Mouse (Mus musculus): ENCODE data around the gene Lpgat1. TPM values are rescaled to one million over a fixed set of nuclear protein-coding genes. Genes with fewer than 3 reads are reported as not detected.

Gene Lpgat1
- polyA plus RNA-seq, 1 experiment from 2014 or later = 34.9 TPM

DNA sequence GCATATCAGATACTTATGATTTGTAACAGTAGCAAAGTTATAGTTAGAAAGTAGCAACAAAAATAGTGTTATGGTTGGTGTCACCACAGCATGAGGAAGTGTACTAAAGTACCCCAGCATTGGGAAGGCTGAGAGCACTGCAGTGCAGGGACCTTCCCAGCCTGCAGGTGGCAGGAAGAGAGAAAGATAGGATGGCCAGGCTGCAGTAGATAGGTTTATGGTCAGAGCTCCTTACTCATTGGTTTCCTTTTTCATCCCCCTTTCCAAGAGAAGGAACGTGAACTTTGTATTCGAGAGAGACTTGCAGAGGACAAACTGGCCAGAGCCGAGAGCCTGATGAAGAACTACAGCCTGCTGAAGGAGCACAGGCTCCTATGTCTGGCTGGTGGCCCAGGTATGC, 111.5 kb downstream of the Lpgat1 start:
- Histone ChIP-seq H3K9ac (replicated peaks; ENCODE audit: low read length) (no peak overlapping the region), H3K4me3 (ENCODE audit: low read depth, low read length) (no peak overlapping the region), H3K27ac (replicated peaks; ENCODE audit: low read depth, low read length) (no peak overlapping the region), H3K4me1 (ENCODE audit: control insufficient read depth, insufficient read depth, low read length) (no peaks in the 10 kb centered on the region), H3K9me3 (replicated peaks; ENCODE audit: control insufficient read depth, low read length) (no peaks in the 10 kb centered on the region), H3K27me3 (ENCODE audit: control insufficient read depth, insufficient read depth, low read length) (no peaks in the 10 kb centered on the region), H3K4me2 (ENCODE audit: low read depth, low read length) (no peak overlapping the region), H3K36me3 (replicated peaks; ENCODE audit: control insufficient read depth, insufficient read depth, low read depth, low read length) (no peaks in the 10 kb centered on the region)
- no peak for ATAC-seq (replicated peaks; ENCODE audit: insufficient number of reproducible peaks, low FRiP score, low TSS enrichment, low read depth)
- no peak for DNase-seq (ENCODE audit: low spot score)
- WGBS = 84% methylated on average over 3 of the region's 3 CpGs

DNA sequence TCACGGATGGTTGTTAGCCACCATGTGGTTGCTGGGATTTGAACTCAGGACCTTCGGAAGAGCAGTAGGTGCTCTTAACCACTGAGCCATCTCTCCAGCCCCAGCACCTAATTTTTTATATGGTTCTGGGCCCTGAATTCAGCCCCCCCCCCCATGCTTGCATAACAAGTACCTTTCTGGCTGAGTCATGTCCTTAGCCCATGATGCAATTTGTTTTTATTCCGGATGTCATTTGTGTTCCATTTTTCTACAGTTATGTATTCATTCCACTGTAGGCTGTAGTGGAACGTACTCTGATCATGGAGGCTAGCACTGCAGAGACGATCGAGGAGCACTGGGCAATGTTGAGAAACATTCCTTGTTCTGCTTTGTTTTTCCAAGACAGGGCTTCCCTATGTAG, 115.8 kb downstream of the Lpgat1 start:
- Histone ChIP-seq H3K27ac (replicated peaks; ENCODE audit: low read depth, low read length) (no peak overlapping the region), H3K36me3 (replicated peaks; ENCODE audit: control insufficient read depth, insufficient read depth, low read depth, low read length) (no peaks in the 10 kb centered on the region), H3K27me3 (ENCODE audit: control insufficient read depth, insufficient read depth, low read length) (no peaks in the 10 kb centered on the region), H3K4me3 (ENCODE audit: low read depth, low read length) (no peak overlapping the region), H3K4me2 (ENCODE audit: low read depth, low read length) (no peak overlapping the region), H3K9me3 (replicated peaks; ENCODE audit: control insufficient read depth, low read length) (no peaks in the 10 kb centered on the region), H3K9ac (replicated peaks; ENCODE audit: low read length) (no peak overlapping the region), H3K4me1 (ENCODE audit: control insufficient read depth, insufficient read depth, low read length) (no peaks in the 10 kb centered on the region)
- DNase-seq (ENCODE audit: low spot score) (no peak), ATAC-seq (replicated peaks; ENCODE audit: insufficient number of reproducible peaks, low FRiP score, low TSS enrichment, low read depth) (no peak)
- 97% methylated on average over 6 of the region's 6 CpGs for WGBS

Other genes starting within 250 kb of the Lpgat1 start
- gene Dtl, start 142.3 kb upstream of the Lpgat1 start, polyA plus RNA-seq (2014; fragmentation: Nextera tagmentation; extraction: Ambion mirVana) = 77.1 and 81.8 TPM in 2 replicates
- 53.4 and 54.6 TPM in 2 replicates for gene Ints7, start 142.2 kb upstream of the Lpgat1 start, polyA plus RNA-seq (2014; fragmentation: Nextera tagmentation; extraction: Ambion mirVana)
- 43.9 and 44.5 TPM in 2 replicates for gene Nek2, start 103.6 kb downstream of the Lpgat1 start, polyA plus RNA-seq (2014; fragmentation: Nextera tagmentation; extraction: Ambion mirVana)
- gene Slc30a1, start 188.9 kb downstream of the Lpgat1 start, polyA plus RNA-seq (2014; fragmentation: Nextera tagmentation; extraction: Ambion mirVana) = 1.9 and 2.2 TPM in 2 replicates